Mouse (Mus musculus) heart, postnatal 14 days (tissue): ENCODE measurements around the gene Psmb3. TPM values are rescaled to one million over a fixed set of nuclear protein-coding genes. Genes with fewer than 3 reads are reported as not detected.
A peak's percentile ranks its signal among the peaks of the same experiment; 100 is the strongest.
"Not testable (repeated sequence)": the region's sequence is repeated elsewhere in the genome, so short reads cannot be mapped to it uniquely, and the experiment has no call there.

Source experiments
- DNase-seq, 2 experiments: peaks; one replicate each; pipeline ENCODE4 v3.0.0; 2021 to 2022
- intact Hi-C: fragments of 180-260 bp; cut with DNase I; formaldehyde crosslinking; loops from one replicate; pipeline ENCODE4 v1.15.1; 2025
- total RNA-seq, 2 experiments: library from RNA; stranded (reverse); gene quantifications; 2 replicates each; pipeline ENCODE4 v1.2.3; 2021

Psmb3 gene
- total RNA-seq, 2 experiments from 2014 or later, result 161 to 169 TPM

GRCm38 (mm10) chr11:97713896-97714295, 10.7 kb downstream of the Psmb3 start:
- DNase-seq, result peak in 1 of 2 experiments; percentile 34
- intact Hi-C loops, result no loop called here

GRCm38 (mm10) chr11:97714356-97714755, 11.2 kb downstream of the Psmb3 start:
- intact Hi-C loops, result no loop called here
- no peak for DNase-seq

DNA sequence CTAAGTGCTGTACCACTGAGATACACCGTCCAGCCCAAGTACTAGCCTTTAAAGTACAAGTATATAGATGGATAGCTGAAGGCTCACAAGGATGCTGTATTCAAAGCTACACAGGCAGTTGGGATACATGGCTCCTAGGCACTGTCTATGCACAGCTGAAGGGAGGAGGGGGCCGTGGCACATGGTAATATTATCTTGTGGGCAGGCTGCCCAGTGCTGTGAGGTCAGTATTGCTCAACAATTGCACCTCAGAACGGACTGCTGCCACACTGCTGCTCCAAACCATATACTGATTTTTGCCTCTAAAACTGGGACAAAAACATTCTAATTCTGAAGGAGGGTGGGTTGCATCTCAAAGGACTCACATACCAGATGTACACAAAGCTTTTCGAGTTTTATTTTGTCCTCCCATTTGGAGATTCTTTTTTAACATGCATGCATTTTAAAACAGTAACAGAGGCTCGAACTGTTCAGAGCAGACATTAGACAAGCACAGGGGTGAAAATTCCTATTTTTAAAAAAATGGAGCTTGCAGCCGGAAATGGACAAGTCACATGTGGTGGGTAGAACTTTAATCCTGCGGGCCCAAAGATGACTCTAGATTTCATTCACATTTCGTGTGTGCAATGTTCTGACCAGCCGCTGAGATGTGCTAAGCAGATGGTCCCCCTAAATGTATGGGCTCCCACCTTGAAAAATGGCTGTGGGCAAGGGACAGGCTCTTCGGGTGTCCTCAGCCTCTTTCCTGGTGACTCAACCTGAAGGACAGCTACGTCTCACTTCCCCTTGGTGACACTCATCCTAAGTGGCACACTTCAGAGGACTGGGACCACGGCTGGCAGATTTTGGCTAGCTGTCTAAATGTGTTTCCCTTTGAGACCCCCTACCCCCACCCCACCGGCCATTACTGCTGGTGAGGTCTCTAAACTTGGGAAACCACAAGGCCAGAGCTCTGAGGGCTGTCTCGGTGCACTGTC, 11.9 kb downstream of the Psmb3 start:
- intact Hi-C loops, result no loop called here
- peak; percentile 53 to 57 for DNase-seq

DNA sequence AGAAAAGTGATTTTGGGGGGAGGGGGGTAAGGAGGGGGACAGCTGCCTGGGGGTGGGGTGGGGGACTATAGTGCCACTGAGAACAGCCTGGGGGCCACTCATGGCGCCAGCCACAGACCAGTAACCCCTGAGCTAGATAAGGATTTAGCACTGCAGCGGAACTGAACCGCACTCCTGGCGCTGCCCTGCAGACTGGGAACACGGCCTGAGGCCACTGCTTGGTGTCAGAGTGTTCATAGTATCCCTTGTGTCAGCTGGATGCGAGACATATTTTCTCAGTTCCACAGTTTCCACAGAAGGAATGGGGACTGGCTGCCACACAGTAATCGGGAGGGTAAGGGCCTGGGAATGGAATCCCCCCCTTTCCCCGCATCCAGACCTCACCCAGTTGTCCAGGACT, 12.8 kb downstream of the Psmb3 start:
- DNase-seq, result no peak
- intact Hi-C loops, result no loop called here

DNA sequence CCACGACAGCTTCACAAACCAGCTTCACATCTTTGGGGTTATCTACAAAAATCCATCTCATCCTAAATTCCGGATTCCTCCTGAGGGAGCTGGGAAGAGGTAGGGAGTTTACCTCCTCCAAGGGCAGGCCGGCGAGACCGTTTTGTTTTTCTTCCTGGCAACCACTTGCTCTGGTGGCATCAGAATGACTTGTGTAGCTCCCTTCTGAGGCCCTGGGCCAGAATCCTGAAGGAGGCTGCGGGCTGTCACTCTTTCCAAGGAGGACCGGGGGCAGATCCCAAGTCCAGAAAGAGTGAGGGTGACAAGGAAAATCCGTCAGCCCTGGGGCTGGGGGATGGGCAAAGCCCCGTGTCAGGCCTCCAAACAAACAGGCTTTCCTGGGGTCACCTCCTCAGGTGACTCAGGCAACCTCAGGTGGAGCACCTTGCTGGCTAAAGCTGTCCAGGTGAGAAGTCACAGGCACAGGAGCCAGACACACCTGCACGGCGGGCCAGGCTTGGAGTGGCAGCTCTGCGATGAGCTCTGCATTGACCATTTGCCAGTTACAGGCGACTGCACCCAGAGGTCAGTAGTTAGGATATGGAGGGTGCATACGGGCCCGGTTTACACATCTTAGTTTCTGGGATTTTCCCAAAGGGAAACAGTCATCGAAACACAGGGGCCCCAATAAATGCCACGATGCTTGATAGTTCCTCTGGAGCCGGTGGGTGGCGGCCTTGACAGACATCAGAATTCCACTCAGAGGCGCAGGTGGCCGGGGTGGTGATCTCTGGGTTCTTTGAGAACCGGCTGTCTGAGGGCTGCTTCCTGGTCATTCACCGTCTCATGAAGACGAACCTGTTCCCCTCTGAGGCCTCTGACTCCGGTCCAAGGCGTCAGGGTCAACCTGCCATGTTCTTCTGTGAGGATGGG, 14.4 kb downstream of the Psmb3 start:
- no peak for DNase-seq
- intact Hi-C loops, result no loop called here

DNA sequence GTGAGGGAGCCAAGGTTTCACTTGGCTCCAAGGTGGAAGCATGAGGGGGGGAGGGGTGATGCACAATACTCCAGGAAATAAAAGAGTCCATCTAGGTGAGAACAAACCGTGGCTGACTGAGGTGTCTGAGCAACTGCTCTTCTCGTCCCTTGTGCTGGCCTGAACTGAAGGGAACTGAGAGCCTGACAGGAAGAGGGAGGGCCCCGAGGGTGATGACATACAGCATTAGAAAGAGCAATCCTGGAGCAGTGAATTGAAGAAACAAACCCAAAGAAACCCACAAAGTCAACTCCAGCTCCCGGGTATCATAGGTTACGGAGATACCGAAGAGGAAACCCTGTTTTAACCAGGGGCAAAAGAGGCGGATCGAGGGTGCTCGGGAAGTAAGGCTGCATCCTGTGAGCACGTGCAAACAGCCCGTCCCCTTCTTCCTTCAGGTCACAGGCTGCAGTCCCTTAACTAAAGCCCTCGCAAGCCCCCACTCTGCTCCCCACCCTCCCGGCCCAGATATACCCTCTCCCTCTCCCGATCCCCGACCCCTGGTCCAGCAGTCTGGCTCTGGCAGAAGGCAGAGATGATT, 15.2 kb downstream of the Psmb3 start:
- intact Hi-C loops, result no loop called here
- no peak for DNase-seq

- DNase-seq, result no peak
- intact Hi-C loops, result no loop called here
These were observed 15.8 kb downstream of the Psmb3 start for GRCm38 (mm10) chr11:97719041-97719440.

- DNase-seq, result no peak
- intact Hi-C loops, result no loop called here
These were observed 18.1 kb downstream of the Psmb3 start for GRCm38 (mm10) chr11:97721338-97721737.

DNA sequence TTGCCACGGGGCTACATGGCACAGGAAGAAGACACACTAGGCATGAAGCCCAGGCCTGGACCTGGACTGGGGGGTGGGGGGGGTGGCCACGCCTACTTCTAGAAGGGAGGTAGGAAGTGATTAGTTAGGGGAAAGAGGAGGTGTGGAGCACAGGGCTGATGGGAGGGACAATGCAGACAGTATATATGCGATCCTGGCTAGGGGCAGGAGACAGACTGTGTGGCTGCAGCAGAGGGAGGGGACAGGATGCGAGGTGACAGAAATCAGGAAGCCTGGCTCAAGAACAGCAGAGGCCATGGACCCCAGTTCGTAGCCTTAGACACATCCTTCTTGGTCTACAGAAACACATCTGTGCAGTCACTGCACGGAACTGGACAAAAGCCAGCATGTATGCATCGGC, 20.5 kb downstream of the Psmb3 start:
- no peak for DNase-seq
- intact Hi-C loops, result no loop called here

DNA sequence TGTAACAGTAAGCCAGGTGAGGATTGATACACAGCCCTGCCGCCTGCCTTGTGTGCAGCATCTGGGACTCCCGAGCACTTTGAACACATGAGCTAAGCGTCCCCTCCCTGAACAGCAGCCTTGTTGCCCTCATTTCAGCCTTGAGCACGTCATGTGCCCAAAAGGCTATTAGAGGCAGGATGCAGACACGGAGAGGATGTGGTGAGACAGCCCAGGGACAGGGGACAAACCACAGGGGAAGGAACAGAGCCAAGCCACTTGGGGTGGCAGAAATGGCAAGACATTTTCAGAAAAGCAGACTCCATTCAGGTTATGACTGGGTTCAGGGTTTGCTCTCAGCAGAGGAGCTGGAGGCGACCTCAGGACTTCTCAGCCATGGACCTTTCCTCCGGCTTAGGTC, 25.1 kb downstream of the Psmb3 start:
- intact Hi-C loops, result no loop called here
- DNase-seq, result no peak

DNA sequence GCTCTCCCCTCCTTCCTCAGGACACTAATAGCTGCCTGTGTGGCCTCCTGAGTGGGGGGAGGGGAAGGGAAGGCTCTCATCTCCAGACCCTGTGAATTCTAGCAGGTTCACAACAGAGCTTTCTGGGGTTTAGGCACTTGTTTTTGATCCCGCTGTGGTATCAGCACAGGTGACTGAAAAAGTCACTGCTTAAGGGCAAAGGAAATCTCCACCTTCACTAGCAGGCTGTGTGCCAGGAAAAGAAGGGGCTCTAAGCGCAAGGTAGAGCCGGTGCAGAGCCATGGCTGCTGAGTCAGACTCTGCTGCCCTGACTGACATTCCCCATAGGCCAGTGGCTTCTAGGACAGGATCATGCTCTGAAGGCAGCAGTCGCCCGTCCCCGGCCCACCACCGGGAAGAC, 25.5 kb downstream of the Psmb3 start:
- no peak for DNase-seq
- intact Hi-C loops, result no loop called here

DNA sequence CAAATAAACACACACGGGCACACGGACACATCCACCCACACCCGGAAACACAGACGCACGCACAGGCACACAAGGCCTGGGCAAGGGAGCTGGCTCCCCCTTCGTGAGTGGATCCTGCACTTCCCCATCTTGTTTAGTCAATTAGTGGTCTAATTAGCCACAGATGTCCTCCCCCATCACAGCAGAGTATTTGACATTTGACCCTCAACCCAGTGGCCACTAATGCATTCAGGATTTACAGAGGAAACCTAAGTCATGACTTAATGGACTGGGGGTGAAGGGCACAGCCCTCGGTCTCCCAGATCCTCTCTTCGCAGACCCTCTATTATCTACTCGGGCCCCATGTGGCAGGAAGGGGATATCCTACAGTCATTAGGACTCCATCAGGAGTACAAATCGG, 30.5 kb downstream of the Psmb3 start:
- DNase-seq, result no peak
- intact Hi-C loops, result no loop called here

- intact Hi-C loops, DNase-seq: not testable (repeated sequence)
These were observed 31.6 kb downstream of the Psmb3 start for GRCm38 (mm10) chr11:97734810-97735209.

- no peak for DNase-seq
- intact Hi-C loops, result no loop called here
These were observed 33.4 kb downstream of the Psmb3 start for GRCm38 (mm10) chr11:97736645-97737044.

DNA sequence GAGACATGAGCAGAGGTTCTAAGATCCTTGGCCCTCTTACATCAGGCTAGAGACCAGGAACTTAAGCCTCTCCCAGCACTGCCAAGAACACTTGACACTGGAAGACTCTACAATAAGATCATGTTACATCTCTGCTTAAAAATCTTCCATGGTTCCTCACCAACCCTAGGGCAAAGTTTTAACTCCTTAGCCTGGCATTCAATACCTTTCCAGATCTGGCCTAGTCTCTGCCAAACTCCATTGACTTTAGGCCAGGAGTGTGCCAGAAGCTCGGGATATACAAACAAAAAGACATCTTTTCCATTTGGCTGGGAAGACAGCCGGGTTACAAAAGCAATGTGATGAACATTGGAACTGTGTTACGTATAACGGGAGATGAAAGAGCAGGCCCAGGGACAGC, 34.4 kb downstream of the Psmb3 start:
- intact Hi-C loops, result no loop called here
- DNase-seq, result no peak

GRCm38 (mm10) chr11:97738703-97739102, 35.5 kb downstream of the Psmb3 start:
- DNase-seq, result no peak
- intact Hi-C loops, result no loop called here

DNA sequence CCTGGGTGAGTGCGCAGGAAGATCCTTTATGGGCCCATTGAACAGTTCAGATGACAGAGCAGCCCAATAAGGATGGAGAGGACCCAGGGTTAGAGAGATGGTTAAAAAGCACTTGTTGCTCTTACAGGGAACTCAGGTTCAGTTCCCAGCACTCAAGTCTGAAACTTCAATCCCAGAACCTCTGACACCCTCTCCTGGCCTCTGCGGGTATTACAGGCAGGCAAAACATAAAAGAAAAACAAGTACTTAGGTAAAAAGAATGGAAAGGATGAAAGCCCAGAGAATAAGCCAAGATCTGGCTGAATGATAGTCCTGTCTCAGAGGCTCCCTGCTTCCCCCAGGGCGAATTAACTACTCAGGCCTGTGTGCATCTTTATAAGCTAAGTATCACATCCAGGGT, 36.0 kb downstream of the Psmb3 start:
- DNase-seq, result no peak
- intact Hi-C loops, result no loop called here

DNA sequence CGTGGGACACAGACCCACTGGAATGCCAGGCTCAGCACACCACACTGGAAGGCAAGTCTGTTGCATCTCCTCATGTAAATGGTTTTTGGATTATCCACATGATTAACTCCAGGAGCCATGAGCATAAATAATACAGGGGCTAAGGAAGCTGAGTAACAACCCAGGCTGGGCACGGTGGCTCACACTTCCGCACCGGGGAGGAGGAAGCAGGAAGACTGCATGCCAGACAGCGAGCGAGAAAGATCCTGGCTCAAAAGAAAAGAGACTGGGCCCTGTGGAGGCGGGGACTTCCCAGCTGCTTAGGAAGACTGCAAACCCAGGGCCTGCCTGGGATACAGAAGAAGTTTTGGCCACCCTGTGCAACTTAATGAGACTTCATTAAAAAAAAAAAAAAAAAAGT, 37.0 kb downstream of the Psmb3 start:
- peak; percentile 28 to 42 for DNase-seq
- intact Hi-C loops, result no loop called here

- no peak for DNase-seq
- intact Hi-C loops, result no loop called here
These were observed 39.0 kb downstream of the Psmb3 start for GRCm38 (mm10) chr11:97742157-97742556.

- intact Hi-C loops, result no loop called here
- DNase-seq, result no peak
These were observed 39.4 kb downstream of the Psmb3 start for GRCm38 (mm10) chr11:97742591-97742990.

GRCm38 (mm10) chr11:97743423-97743822, 40.2 kb downstream of the Psmb3 start:
- intact Hi-C loops, result no loop called here
- DNase-seq, result no peak
